Mouse (Mus musculus): ENCODE measurements around the gene Glrx3. TPM values are rescaled to one million over a fixed set of nuclear protein-coding genes. Genes with fewer than 3 reads are reported as not detected.
"Not testable (repeated sequence)": the region's sequence is repeated elsewhere in the genome, so short reads cannot be mapped to it uniquely, and the experiment has no call there.

Gene Glrx3
- total RNA-seq (2021) = 100 to 1,000 TPM; 105 to 109 TPM
- long read RNA-seq, experiment 1, transcript Glrx3-201 (11 exons, 1,685 nt) = major isoform, 297 of 345 reads
- long read RNA-seq, experiment 1, partial matches to known transcripts = 31 of 345 reads
- long read RNA-seq, experiment 1, other reads (novel, unspliced or antisense) = 16 of 345 reads
- long read RNA-seq, experiment 2, transcript Glrx3-201 (11 exons, 1,685 nt) = major isoform, 350 of 412 reads
- long read RNA-seq, experiment 2, partial matches to known transcripts = 44 of 412 reads
- long read RNA-seq, experiment 2, other reads (novel, unspliced or antisense) = 18 of 412 reads

GRCm38 (mm10) chr7:137437440-137438178, at the start of gene Glrx3:
Gene Glrx3, plus strand, starts transcription at chr7:137437614.
- peak; percentile 95 to 96 for DNase-seq
- intact Hi-C loops (cut with DNase I) = loop anchor here (2.0 kb wide), 1 partner anchor 27 kb away; the partner anchor contains the start of gene 9430038I01Rik

DNA sequence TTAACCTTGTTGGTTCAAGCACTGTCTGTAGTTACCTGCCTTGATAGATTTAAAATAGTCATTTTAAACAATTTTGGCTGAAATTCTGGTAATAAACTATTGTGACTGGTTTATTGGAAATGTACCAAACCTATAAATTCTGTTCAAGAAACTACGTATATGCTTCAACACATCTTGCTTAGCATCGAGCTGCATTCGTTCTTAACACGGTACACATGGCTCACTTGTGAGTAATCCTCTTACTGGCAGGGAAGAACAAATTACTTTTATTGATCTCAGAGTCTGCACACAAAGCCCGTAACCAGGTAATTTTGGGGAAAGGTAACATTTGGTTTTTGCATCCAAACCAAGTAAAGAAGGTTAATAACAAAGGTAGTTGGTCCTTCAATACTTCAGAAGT, 49.6 kb upstream of the Glrx3 start:
- no peak for DNase-seq
- intact Hi-C loops (cut with DNase I) = no loop called here

- DNase-seq = no peak
- intact Hi-C loops (cut with DNase I) = no loop called here
These were observed 42.0 kb upstream of the Glrx3 start for GRCm38 (mm10) chr7:137395421-137395820.

GRCm38 (mm10) chr7:137397361-137397910, 40.0 kb upstream of the Glrx3 start:
- intact Hi-C loops (cut with DNase I) = no loop called here
- DNase-seq = no peak

- intact Hi-C loops (cut with DNase I) = no loop called here
- DNase-seq = no peak
These were observed 38.4 kb upstream of the Glrx3 start for GRCm38 (mm10) chr7:137398973-137399372.

- intact Hi-C loops (cut with DNase I) = no loop called here
- DNase-seq = no peak
These were observed 33.3 kb upstream of the Glrx3 start for GRCm38 (mm10) chr7:137404146-137404545.

GRCm38 (mm10) chr7:137407428-137408058, 29.9 kb upstream of the Glrx3 start:
- intact Hi-C loops (cut with DNase I) = no loop called here

DNA sequence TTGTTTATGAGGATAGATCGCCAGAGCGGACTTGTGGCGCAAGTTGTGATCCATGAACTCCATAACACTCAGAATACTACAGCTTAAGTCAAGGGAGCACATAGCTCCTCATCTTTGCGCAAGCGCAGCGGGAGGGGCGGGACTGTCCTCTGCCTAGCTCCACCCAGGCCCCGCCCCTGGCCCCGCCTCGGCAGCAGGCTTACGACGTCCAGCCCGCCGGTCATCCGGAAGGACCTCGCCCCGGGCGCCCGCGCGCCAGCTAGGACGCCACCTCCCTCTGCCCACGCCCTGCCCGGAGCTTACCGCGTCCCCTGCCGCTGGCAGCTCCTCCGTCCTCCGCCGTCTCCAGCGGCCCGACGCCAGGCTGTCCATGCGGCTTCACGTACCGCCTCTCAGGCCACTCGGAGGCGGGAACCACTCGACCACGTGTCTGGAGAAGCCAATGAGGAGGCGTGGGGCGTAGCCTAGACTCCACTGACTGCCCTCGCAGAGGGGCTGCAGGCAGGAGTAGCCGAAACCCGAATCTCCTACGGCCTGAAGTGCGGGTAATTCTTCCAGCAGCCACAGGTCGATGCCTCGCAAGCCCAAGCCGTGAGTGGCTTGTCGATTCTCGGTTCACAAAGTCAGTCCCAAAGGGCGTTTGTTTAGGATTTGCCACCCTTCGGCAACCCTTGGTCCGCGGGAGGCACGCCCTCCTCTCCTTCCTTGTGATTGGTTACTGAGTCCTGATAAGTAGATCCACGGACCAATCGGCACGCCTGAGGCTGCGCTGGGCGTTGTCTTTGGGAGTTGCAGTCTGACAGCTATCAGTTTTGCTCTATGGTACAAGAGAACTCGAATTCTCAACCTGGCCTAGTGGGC, 26.8 kb upstream of the Glrx3 start, which contains the start of gene 9430038I01Rik:
9430038I01Rik (minus strand) TSS at position 426 of the 861 bp plus-strand sequence.
- peak; percentile 97 to 98 for DNase-seq

More at GRCm38 (mm10) chr7:137407428-137408058, 29.9 kb upstream of the Glrx3 start:
- DNase-seq = no peak

DNA sequence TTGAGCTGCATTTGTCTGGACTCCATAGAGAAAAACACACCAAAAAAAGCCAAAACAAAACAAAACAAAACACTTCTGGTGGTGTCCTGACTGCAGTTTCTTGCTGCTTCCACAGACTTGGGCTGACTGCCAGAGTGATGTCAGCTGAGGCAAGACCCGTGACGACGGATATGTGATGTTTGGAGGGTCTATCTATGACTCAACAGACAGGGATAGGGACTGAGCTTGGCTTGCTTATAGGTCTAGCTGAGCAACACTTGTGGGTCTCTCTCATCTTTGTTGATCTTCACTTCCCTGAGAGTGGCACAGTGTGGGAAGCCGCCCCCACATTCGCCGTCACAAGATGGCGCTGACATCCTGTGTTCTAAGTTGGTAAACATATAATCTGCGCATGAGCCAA, 22.7 kb upstream of the Glrx3 start:
- intact Hi-C loops (cut with DNase I) = no loop called here
- no peak for DNase-seq

More for the DNA sequence above, 26.8 kb upstream of the Glrx3 start, which contains the start of gene 9430038I01Rik:
- intact Hi-C loops (cut with DNase I) = loop anchor here (2.0 kb wide), 1 partner anchor 26 kb away; the partner anchor contains the start of gene Glrx3

DNA sequence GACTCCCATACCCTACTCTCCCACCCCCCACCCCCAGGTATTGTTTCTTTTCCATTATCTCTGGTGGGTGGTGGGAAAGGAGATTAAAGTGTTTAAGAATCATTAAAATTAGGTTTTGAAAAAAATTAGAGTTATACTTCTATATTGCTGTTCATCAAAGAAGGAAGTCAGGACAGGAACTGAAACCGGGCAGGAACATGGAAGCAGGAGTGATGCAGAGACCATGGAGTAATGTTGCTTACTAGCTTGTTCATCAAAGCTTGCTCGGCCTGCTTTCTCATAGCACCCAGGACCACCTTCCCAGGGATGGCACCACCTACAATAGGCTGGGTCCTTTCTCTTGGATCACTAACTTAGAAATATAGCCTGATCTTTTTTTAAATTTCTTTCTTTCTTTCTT, 16.9 kb upstream of the Glrx3 start:
- intact Hi-C loops (cut with DNase I) = no loop called here
- DNase-seq = no peak

GRCm38 (mm10) chr7:137421236-137421635, 16.2 kb upstream of the Glrx3 start:
- DNase-seq = no peak
- intact Hi-C loops (cut with DNase I) = no loop called here

DNA sequence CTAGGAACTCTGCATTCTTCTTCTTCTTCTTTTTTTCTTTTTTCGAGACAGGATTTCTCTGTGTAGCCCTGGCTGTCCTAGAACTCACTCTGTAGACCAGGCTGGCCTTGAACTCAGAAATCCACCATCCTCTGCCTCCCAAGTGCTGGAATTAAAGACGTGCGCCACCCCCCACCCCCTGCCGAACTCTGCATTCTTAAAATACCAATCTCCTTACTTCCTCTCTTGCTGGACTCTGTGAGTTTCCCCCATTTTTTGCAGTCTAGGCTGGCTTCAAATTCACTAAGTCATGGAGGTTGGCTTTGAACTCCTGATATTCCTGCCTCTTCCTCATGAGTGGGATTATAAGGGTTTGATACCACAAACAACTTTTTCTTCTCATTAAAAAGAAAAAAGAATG, 10.7 kb upstream of the Glrx3 start:
- intact Hi-C loops (cut with DNase I) = no loop called here
- DNase-seq = no peak

- intact Hi-C loops (cut with DNase I) = no loop called here
- DNase-seq = no peak
These were observed 5.4 kb upstream of the Glrx3 start for GRCm38 (mm10) chr7:137431769-137432603.

GRCm38 (mm10) chr7:137436901-137437300, 513 bp upstream of the Glrx3 start:
- intact Hi-C loops (cut with DNase I) = loop anchor here (2.0 kb wide), 1 partner anchor 26 kb away; the partner anchor contains the start of gene 9430038I01Rik
- DNase-seq = no peak

- intact Hi-C loops (cut with DNase I) = no loop called here
- DNase-seq = no peak
These were observed 751 bp downstream of the Glrx3 start for GRCm38 (mm10) chr7:137438179-137438550.

DNA sequence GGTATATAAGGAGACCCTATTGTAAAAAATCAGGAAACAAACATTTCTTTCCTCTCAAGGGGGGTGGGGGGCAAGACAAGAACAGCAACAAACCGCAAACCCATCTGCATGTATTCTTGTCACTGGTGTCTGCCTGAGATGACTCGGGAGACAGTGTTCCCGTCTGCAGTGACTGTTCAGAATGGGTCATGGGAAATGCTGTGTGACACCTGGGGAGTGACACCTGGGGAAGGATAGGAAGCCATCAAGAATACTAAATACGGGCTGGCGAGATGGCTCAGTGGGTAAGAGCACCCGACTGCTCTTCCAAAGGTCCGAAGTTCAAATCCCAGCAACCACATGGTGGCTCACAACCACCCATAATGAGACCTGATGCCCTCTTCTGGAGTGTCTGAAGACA, 1.5 kb downstream of the Glrx3 start:
- intact Hi-C loops (cut with DNase I); DNase-seq: not testable (repeated sequence)

DNA sequence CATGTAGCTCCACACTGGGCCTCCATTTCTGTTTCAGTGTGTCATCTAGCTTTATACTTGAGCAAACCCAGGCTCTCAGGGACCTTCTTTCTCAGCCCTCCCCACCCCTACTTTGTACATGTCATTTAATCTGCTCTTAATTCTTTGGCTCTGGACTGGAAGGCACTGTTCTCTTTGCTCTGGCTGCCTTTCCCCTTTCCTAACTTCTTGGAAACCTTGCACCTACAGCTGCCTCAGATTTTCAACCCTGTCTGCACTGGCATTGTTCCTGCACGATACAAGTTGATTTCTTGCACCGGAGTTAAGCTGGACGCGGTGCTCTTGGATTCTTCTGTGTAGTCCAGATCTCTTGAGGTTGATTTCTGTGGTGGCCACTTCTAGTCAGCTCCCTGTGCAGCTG, 5.5 kb downstream of the Glrx3 start:
- intact Hi-C loops (cut with DNase I) = no loop called here
- peak in 1 of 2 experiments; percentile 23 for DNase-seq

GRCm38 (mm10) chr7:137445321-137445720, 7.9 kb downstream of the Glrx3 start:
- intact Hi-C loops (cut with DNase I) = no loop called here
- no peak for DNase-seq

DNA sequence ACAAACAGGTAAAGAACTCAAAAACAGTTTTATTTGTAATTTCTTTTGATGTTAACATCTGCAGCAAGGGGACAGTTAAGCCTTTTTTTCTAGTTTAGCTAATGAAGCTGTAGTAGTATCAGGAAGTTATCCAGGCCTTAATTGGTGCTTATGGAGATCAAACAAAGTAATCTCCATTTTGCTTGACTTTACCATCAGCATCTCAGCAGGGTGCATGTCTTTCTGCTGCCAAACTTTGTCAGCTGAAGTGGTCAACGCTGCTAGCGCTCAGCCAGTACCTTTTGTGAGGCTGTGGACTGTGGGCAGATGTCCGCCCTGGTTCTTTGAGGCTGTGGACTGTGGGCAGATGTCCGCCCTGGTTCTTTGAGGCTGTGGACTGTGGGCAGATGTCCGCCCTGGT, 24.0 kb downstream of the Glrx3 start:
- DNase-seq = no peak
- intact Hi-C loops (cut with DNase I) = no loop called here

All from gastrocnemius, postnatal 36 days (tissue).